Mouse (Mus musculus): ENCODE results near the gene Gm43517. TPM values are rescaled to one million over a fixed set of nuclear protein-coding genes. Genes with fewer than 3 reads are reported as not detected.

The Gm43517 gene
- total RNA-seq, 2 experiments from 2014 or later, result not detected

- no peak for DNase-seq
- intact Hi-C loops (cut with DNase I; ENCODE audit: low total_unique reads), result no loop called here
These were observed 1.3 kb upstream of the Gm43517 start for GRCm38 (mm10) chr12:49383521-49384133.

- no peak for DNase-seq
- intact Hi-C loops (cut with DNase I; ENCODE audit: low total_unique reads), result no loop called here
These were observed 589 bp upstream of the Gm43517 start for GRCm38 (mm10) chr12:49384295-49384875.

GRCm38 (mm10) chr12:49385631-49385990 lies 637 bp downstream of the Gm43517 start:
- intact Hi-C loops (cut with DNase I; ENCODE audit: low total_unique reads), result no loop called here
- DNase-seq, result no peak

GRCm38 (mm10) chr12:49386081-49386805 lies 1.3 kb downstream of the Gm43517 start:
- intact Hi-C loops (cut with DNase I; ENCODE audit: low total_unique reads), result no loop called here
- no peak for DNase-seq

GRCm38 (mm10) chr12:49387856-49388598 lies 3.1 kb downstream of the Gm43517 start:
- intact Hi-C loops (cut with DNase I; ENCODE audit: low total_unique reads), result no loop called here

GRCm38 (mm10) chr12:49389666-49390065 lies 4.7 kb downstream of the Gm43517 start:
- no peak for DNase-seq
- intact Hi-C loops (cut with DNase I; ENCODE audit: low total_unique reads), result no loop called here

More at GRCm38 (mm10) chr12:49387856-49388598, 3.1 kb downstream of the Gm43517 start:
- no peak for DNase-seq

- intact Hi-C loops (cut with DNase I; ENCODE audit: low total_unique reads), result no loop called here
- no peak for DNase-seq
These were observed 5.3 kb downstream of the Gm43517 start for GRCm38 (mm10) chr12:49390257-49390656.

- DNase-seq, result no peak
- intact Hi-C loops (cut with DNase I; ENCODE audit: low total_unique reads), result no loop called here
These were observed 5.9 kb downstream of the Gm43517 start for GRCm38 (mm10) chr12:49390926-49391304.

- DNase-seq, result peak; percentile 26
- intact Hi-C loops (cut with DNase I; ENCODE audit: low total_unique reads), result no loop called here
These were observed 6.5 kb downstream of the Gm43517 start for GRCm38 (mm10) chr12:49391305-49392040.

GRCm38 (mm10) chr12:49392041-49392390 lies 7.0 kb downstream of the Gm43517 start:
- no peak for DNase-seq
- intact Hi-C loops (cut with DNase I; ENCODE audit: low total_unique reads), result no loop called here

- intact Hi-C loops (cut with DNase I; ENCODE audit: low total_unique reads), result no loop called here
- DNase-seq, result no peak
These were observed 7.9 kb downstream of the Gm43517 start for GRCm38 (mm10) chr12:49392876-49393275.

- intact Hi-C loops (cut with DNase I; ENCODE audit: low total_unique reads), result no loop called here
- DNase-seq, result no peak
These were observed 8.7 kb downstream of the Gm43517 start for GRCm38 (mm10) chr12:49393639-49394038.

- no peak for DNase-seq
- intact Hi-C loops (cut with DNase I; ENCODE audit: low total_unique reads), result no loop called here
These were observed 9.2 kb downstream of the Gm43517 start for GRCm38 (mm10) chr12:49394181-49394580.

- no peak for DNase-seq
- intact Hi-C loops (cut with DNase I; ENCODE audit: low total_unique reads), result no loop called here
These were observed 9.9 kb downstream of the Gm43517 start for GRCm38 (mm10) chr12:49394836-49395235.

- intact Hi-C loops (cut with DNase I; ENCODE audit: low total_unique reads), result no loop called here
- DNase-seq, result no peak
These were observed 11.0 kb downstream of the Gm43517 start for GRCm38 (mm10) chr12:49395969-49396368.

GRCm38 (mm10) chr12:49396776-49397175 lies 11.8 kb downstream of the Gm43517 start:
- intact Hi-C loops (cut with DNase I; ENCODE audit: low total_unique reads), result no loop called here
- no peak for DNase-seq

- DNase-seq, result no peak
- intact Hi-C loops (cut with DNase I; ENCODE audit: low total_unique reads), result no loop called here
These were observed 12.6 kb downstream of the Gm43517 start for GRCm38 (mm10) chr12:49397443-49398162.

- no peak for DNase-seq
- intact Hi-C loops (cut with DNase I; ENCODE audit: low total_unique reads), result no loop called here
These were observed 13.2 kb downstream of the Gm43517 start for GRCm38 (mm10) chr12:49398163-49398540.

- intact Hi-C loops (cut with DNase I; ENCODE audit: low total_unique reads), result no loop called here
- no peak for DNase-seq
These were observed 13.7 kb downstream of the Gm43517 start for GRCm38 (mm10) chr12:49398636-49399035.

Measured in gastrocnemius, postnatal 14 days (tissue).